Mouse (Mus musculus): ENCODE results near the gene Apol7b.
"Not testable (repeated sequence)": the region's sequence is repeated elsewhere in the genome, so short reads cannot be mapped to it uniquely, and the experiment has no call there.

- not testable (repeated sequence) for TF ChIP-seq CTCF (IDR thresholded peaks at IDR 0.05; ENCODE audit: low read depth, low read length); POLR2A (IDR thresholded peaks at IDR 0.05; ENCODE audit: insufficient read depth, low read length)
These were observed 31.6 kb downstream of the Apol7b start for GRCm38 (mm10) chr15:77415653-77416052.

Measured in ES-Bruce4 (cell line).